Mouse (Mus musculus): Measurements from ENCODE around the gene Sco1. TPM values are rescaled to one million over a fixed set of nuclear protein-coding genes. Genes with fewer than 3 reads are reported as not detected.

Sco1 gene
- polyA plus RNA-seq, 1 experiment from 2014 or later = 14.6 TPM

GRCm38 (mm10) chr11:67048496-67048895, 4.0 kb upstream of the Sco1 start:
- H3K27ac ChIP-seq (replicated peaks) = no peak overlapping the region
- H3K36me3 ChIP-seq = peaks cover 9% of the 10 kb centered on the region; the same call in 1 of the 2 replicates
- no peak overlapping the region for H3K9ac ChIP-seq
- WGBS = 95% methylated on average over 8 of the region's 8 CpGs
- H3K4me3 ChIP-seq = no peak overlapping the region
- no peaks in the 10 kb centered on the region for H3K27me3 ChIP-seq
- ATAC-seq (ENCODE audit: low FRiP score, low read depth) = no peak
- H3K4me1 ChIP-seq (replicated peaks) = peaks cover 19% of the 10 kb centered on the region
- H3K9me3 ChIP-seq = no peaks in the 10 kb centered on the region
- no peak overlapping the region for H3K4me2 ChIP-seq

DNA sequence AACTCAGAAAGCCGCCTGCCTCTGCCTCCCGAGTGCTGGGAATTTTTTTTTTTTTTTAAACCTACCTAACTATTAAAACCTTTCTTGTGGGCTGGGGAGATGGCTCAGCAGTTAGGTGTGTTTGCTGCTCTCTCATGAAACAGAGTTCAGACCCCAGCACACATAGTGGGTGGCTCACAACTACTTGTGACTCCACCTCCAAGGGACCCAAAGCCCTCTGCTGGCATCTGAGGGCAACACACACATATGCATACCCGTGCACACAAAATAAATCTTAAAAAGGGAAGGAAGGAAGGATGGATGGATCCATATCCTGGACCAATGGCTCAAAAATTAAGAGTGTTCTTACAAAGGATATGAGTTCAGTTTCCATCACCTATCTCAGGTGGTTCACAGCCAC, 3.2 kb upstream of the Sco1 start:
- no peaks in the 10 kb centered on the region for H3K9me3 ChIP-seq
- 97% methylated on average over 3 of the region's 3 CpGs for WGBS
- no peak overlapping the region for H3K27ac ChIP-seq (replicated peaks)
- peaks cover 27% of the 10 kb centered on the region for H3K4me1 ChIP-seq (replicated peaks)
- no peak overlapping the region for H3K4me3 ChIP-seq
- no peak overlapping the region for H3K9ac ChIP-seq
- no peak for ATAC-seq (ENCODE audit: low FRiP score, low read depth)
- no peaks in the 10 kb centered on the region for H3K27me3 ChIP-seq
- H3K4me2 ChIP-seq = no peak overlapping the region
- peaks cover 9% of the 10 kb centered on the region; the same call in 1 of the 2 replicates for H3K36me3 ChIP-seq

DNA sequence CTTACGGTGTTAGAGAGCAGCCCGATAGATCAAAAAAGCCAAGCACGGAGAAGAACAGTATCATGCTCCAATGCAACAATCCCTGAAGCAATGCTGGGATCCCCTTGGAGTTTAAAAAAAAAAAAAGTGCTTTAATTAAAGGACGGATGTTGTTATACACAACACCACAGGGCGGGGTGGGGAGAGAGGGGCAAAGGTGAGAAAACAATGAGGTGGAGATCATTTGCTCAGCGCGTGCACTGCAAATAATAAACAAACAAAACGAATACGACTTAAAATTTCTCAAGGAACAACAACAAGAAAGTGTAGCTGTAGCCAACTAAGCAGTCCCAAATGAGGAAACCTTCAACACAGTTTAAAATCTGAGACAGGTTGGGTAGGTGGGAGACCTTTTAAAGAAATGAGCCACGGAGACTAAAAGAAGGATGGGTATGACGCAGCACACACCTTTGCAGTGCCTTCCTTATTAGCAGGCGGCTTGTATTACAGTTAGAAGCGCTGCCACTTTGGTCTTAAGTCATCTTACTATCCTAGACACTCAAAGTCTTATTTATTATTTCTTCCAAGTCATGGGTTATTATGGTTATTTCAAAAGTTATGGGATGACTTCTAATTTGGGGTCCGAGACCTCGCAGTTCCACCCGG, 672 bp upstream of the Sco1 start:
- WGBS = 9% methylated on average over 16 of the region's 16 CpGs
- Histone ChIP-seq H3K4me2 (peak overlapping the region; percentile 70), H3K36me3 (peaks cover 22% of the 10 kb centered on the region)

GRCm38 (mm10) chr11:67054754-67055365, 2.4 kb downstream of the Sco1 start:
- no peak overlapping the region for H3K4me2 ChIP-seq
- H3K27me3 ChIP-seq = no peaks in the 10 kb centered on the region
- no peak overlapping the region for H3K4me3 ChIP-seq
- H3K27ac ChIP-seq (replicated peaks) = no peak overlapping the region
- ATAC-seq (ENCODE audit: low FRiP score, low read depth) = no peak
- peaks cover 44% of the 10 kb centered on the region for H3K36me3 ChIP-seq
- 92% methylated on average over 8 of the region's 8 CpGs for WGBS
- H3K9me3 ChIP-seq = no peaks in the 10 kb centered on the region
- no peak overlapping the region for H3K9ac ChIP-seq
- peaks cover 29% of the 10 kb centered on the region for H3K4me1 ChIP-seq (replicated peaks)

More for the DNA sequence above, 672 bp upstream of the Sco1 start:
- peak; percentile 38; the same call in 1 of the 2 replicates for ATAC-seq (ENCODE audit: low FRiP score, low read depth)
- Histone ChIP-seq H3K4me3 (peak overlapping the region; percentile 78), H3K27me3 (no peaks in the 10 kb centered on the region), H3K9ac (peak overlapping the region; percentile 77), H3K27ac (replicated peaks) (peak overlapping the region; percentile 83), H3K4me1 (replicated peaks) (peaks cover 29% of the 10 kb centered on the region), H3K9me3 (no peaks in the 10 kb centered on the region)

- Histone ChIP-seq H3K27ac (replicated peaks) (no peak overlapping the region), H3K4me3 (no peak overlapping the region), H3K36me3 (peaks cover 84% of the 10 kb centered on the region), H3K27me3 (no peaks in the 10 kb centered on the region), H3K4me2 (no peak overlapping the region), H3K9me3 (no peaks in the 10 kb centered on the region), H3K4me1 (replicated peaks) (no peaks in the 10 kb centered on the region), H3K9ac (no peak overlapping the region)
- 93% methylated on average over 2 of the region's 2 CpGs for WGBS
- ATAC-seq (ENCODE audit: low FRiP score, low read depth) = no peak
These were observed 8.8 kb downstream of the Sco1 start for GRCm38 (mm10) chr11:67061311-67061710.

DNA sequence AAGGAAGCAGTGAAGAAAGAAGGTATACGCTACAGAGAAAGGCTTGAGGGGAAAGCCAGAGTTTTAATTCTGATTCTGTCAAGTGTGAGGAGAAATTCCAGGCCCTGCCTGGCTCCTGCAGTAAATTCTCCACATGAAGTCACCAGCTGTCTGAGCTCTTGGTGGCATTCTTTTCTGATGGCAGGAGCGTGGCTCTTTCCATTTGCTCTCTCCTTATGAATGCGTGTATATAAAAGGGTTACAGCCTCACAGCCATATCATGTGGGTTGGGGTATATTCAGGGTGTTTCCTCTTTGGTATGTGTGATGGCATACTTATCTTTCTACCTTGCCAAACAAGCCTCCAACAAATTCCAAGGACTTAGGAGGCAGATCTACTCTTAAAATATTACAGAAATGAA, 10.3 kb downstream of the Sco1 start:
- Histone ChIP-seq H3K27ac (replicated peaks) (no peak overlapping the region), H3K4me3 (no peak overlapping the region), H3K9ac (no peak overlapping the region), H3K27me3 (no peaks in the 10 kb centered on the region), H3K9me3 (no peaks in the 10 kb centered on the region), H3K4me2 (no peak overlapping the region), H3K36me3 (peaks cover 74% of the 10 kb centered on the region), H3K4me1 (replicated peaks) (no peaks in the 10 kb centered on the region)
- no peak for ATAC-seq (ENCODE audit: low FRiP score, low read depth)
- WGBS = 90% methylated on average over 3 of the region's 3 CpGs

DNA sequence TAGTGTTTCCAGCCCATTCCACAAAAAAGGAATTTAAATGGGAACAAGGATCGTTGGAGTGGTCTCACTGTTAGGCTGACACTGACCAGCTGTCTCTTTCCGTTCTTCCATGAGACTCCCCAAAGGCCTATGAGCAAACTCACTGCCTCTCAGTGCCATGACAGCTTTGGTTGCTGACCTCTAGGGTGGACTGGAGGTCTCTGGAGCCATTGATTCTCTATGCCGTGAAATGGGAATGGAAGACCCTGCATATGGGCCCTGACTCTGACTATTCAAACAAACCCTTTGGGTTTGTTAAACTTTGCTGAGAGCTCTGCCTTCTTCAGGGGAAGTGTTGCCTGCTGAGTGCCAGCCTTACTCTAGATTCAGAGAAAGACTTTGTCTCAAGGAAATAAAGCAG, 15.3 kb downstream of the Sco1 start:
- Histone ChIP-seq H3K27ac (replicated peaks) (no peak overlapping the region), H3K4me1 (replicated peaks) (no peaks in the 10 kb centered on the region), H3K4me2 (no peak overlapping the region), H3K9me3 (no peaks in the 10 kb centered on the region), H3K9ac (no peak overlapping the region), H3K4me3 (no peak overlapping the region), H3K27me3 (no peaks in the 10 kb centered on the region), H3K36me3 (peaks cover 36% of the 10 kb centered on the region)
- 84% methylated on average over 3 of the region's 3 CpGs for WGBS
- ATAC-seq (ENCODE audit: low FRiP score, low read depth) = no peak

- 58% methylated on average over 15 of the region's 15 CpGs for WGBS
- ATAC-seq (ENCODE audit: low FRiP score, low read depth) = no peak
These were observed 20.2 kb downstream of the Sco1 start for GRCm38 (mm10) chr11:67072615-67073130.

GRCm38 (mm10) chr11:67075036-67075435, 22.6 kb downstream of the Sco1 start:
- ATAC-seq (ENCODE audit: low FRiP score, low read depth) = no peak
- Histone ChIP-seq H3K36me3 (no peaks in the 10 kb centered on the region), H3K9me3 (no peaks in the 10 kb centered on the region), H3K27me3 (no peaks in the 10 kb centered on the region), H3K4me3 (no peak overlapping the region), H3K27ac (replicated peaks) (no peak overlapping the region), H3K9ac (no peak overlapping the region), H3K4me1 (replicated peaks) (peaks cover 3% of the 10 kb centered on the region; the same call in 1 of the 2 replicates), H3K4me2 (no peak overlapping the region)
- WGBS = 24% methylated on average over 3 of the region's 3 CpGs

More at GRCm38 (mm10) chr11:67072615-67073130, 20.2 kb downstream of the Sco1 start:
- no peak overlapping the region for H3K4me3 ChIP-seq
- no peak overlapping the region for H3K4me2 ChIP-seq
- no peaks in the 10 kb centered on the region for H3K9me3 ChIP-seq
- no peaks in the 10 kb centered on the region for H3K4me1 ChIP-seq (replicated peaks)
- H3K36me3 ChIP-seq = no peaks in the 10 kb centered on the region
- H3K27me3 ChIP-seq = no peaks in the 10 kb centered on the region
- no peak overlapping the region for H3K9ac ChIP-seq
- no peak overlapping the region for H3K27ac ChIP-seq (replicated peaks)

- H3K4me3 ChIP-seq = no peak overlapping the region
- H3K4me2 ChIP-seq = no peak overlapping the region
- H3K36me3 ChIP-seq = no peaks in the 10 kb centered on the region
- no peak overlapping the region for H3K9ac ChIP-seq
- no peaks in the 10 kb centered on the region for H3K27me3 ChIP-seq
- H3K9me3 ChIP-seq = no peaks in the 10 kb centered on the region
- 92% methylated on average over 5 of the region's 5 CpGs for WGBS
- H3K4me1 ChIP-seq (replicated peaks) = peaks cover 5% of the 10 kb centered on the region; the same call in 1 of the 2 replicates
- no peak overlapping the region for H3K27ac ChIP-seq (replicated peaks)
- ATAC-seq (ENCODE audit: low FRiP score, low read depth) = no peak
These were observed 24.3 kb downstream of the Sco1 start for GRCm38 (mm10) chr11:67076781-67077180.

- Histone ChIP-seq H3K4me2 (no peak overlapping the region), H3K9me3 (no peaks in the 10 kb centered on the region), H3K27me3 (no peaks in the 10 kb centered on the region), H3K27ac (replicated peaks) (no peak overlapping the region), H3K4me3 (no peak overlapping the region), H3K9ac (no peak overlapping the region), H3K4me1 (replicated peaks) (peaks cover 5% of the 10 kb centered on the region; the same call in 1 of the 2 replicates), H3K36me3 (no peaks in the 10 kb centered on the region)
- ATAC-seq (ENCODE audit: low FRiP score, low read depth) = no peak
- 37% methylated on average over 3 of the region's 3 CpGs for WGBS
These were observed 25.0 kb downstream of the Sco1 start for GRCm38 (mm10) chr11:67077435-67077834.

- peaks cover 3% of the 10 kb centered on the region; the same call in 1 of the 2 replicates for H3K27me3 ChIP-seq
- H3K4me1 ChIP-seq (replicated peaks) = peaks cover 5% of the 10 kb centered on the region; the same call in 1 of the 2 replicates
- H3K4me3 ChIP-seq = no peak within 1 kb of the TSS
- ATAC-seq (ENCODE audit: low FRiP score, low read depth) = no peak
- H3K9ac ChIP-seq = no peak within 1 kb of the TSS
- H3K27ac ChIP-seq (replicated peaks) = no peak within 1 kb of the TSS
- no peak within 1 kb of the TSS for H3K4me2 ChIP-seq
- H3K36me3 ChIP-seq = no peaks in the 10 kb centered on the region
- H3K9me3 ChIP-seq = no peaks in the 10 kb centered on the region
- 85% methylated on average over 5 of the region's 5 CpGs for WGBS
These were observed 25.5 kb downstream of the Sco1 start, which contains the start of gene Myh3 for GRCm38 (mm10) chr11:67078000-67078399. Gene Myh3 (plus strand): TSS chr11:67078300.

Measured in hindbrain, embryonic 15.5 days (tissue).